23 mouse cellular contexts compared by ENCODE assay signal in genomic region chr10:111465409-111465808, GRCm38 (mm10). TPM values are rescaled to one million over a fixed set of nuclear protein-coding genes. Genes with fewer than 3 reads are reported as not detected.
DNase-seq lines count a peak whose midpoint lies in the region; ATAC-seq and TF ChIP-seq lines count a peak whose summit lies in the region.
"Had no signal": no experiment of that assay in that cellular context is flagged by ENCODE, and none has a peak within 500 bp of the region (broad histone marks: within the 10 kb centered on the region; RNA-seq: fewer than 3 reads in every experiment).

No protein-coding gene starts in this region.

- DNase-seq in liver, embryonic 11.5 days (ENCODE audit: low spot score), result no peak
- DNase-seq in liver (no peak), MEL (ENCODE audit: low read depth, low spot score) (no peak)
- no peak for DNase-seq in liver, embryonic 13.5 days
- DNase-seq in adrenal gland, adult 2 months, result no peak
- DNase-seq: adrenal gland, postnatal 14 days; cerebellum, adult 11 months; cerebellum, adult 2 months; cerebellum, adult 9-11 months; cerebellum, postnatal 25 days; gastrocnemius, postnatal 25 days had no signal

- peak; percentile 71 for ATAC-seq in liver, embryonic 11.5 days (replicated peaks; ENCODE audit: low FRiP score)
- peak; percentile 63 for ATAC-seq in liver, embryonic 13.5 days (ENCODE audit: low read depth)
- ATAC-seq in kidney, embryonic 16.5 days (ENCODE audit: low FRiP score, low TSS enrichment), result no peak
- ATAC-seq: CD4-positive, CD25-positive, alpha-beta regulatory T cell, adult 4 months; forebrain, embryonic 15.5 days; hindbrain, postnatal 0 days; inflammation-experienced regulatory T-cells, adult 6 months; Patski had no signal

- H3K79me2 ChIP-seq in MEL (ENCODE audit: control insufficient read depth, insufficient read depth, low read length, poor library complexity) (no peaks in the 10 kb centered on the region), macrophage (ENCODE audit: inconsistent target) (no peaks in the 10 kb centered on the region)

- no peak for TF ChIP-seq RAD21 in MEL (IDR thresholded peaks at IDR 0.05; ENCODE audit: low read depth, low read length)

- no peaks in the 10 kb centered on the region for H3K36me3 ChIP-seq in liver, embryonic 11.5 days (ENCODE audit: control insufficient read depth, insufficient read depth, low read length)
- H3K36me3 ChIP-seq in MEL (ENCODE audit: control insufficient read depth in 1 of 2, insufficient read depth in 2 of 2, low read length in 2 of 2) (peaks cover 0 to 10% of the 10 kb centered on the region in 2 experiments; a peak in 2 of 4 replicates), macrophage (ENCODE audit: inconsistent target) (no peaks in the 10 kb centered on the region)
- no peaks in the 10 kb centered on the region for H3K36me3 ChIP-seq in liver, embryonic 13.5 days
- H3K36me3 ChIP-seq in kidney, embryonic 16.5 days (ENCODE audit: insufficient read depth, low read length), result no peaks in the 10 kb centered on the region
- H3K36me3 ChIP-seq: embryonic facial prominence, embryonic 13.5 days; forebrain, embryonic 12.5 days; forebrain, embryonic 15.5 days had no signal

- H3K9ac ChIP-seq in liver, embryonic 11.5 days (ENCODE audit: low read depth, low read length), result no peak overlapping the region
- H3K9ac ChIP-seq in MEL (ENCODE audit: control insufficient read depth, low read depth, low read length, poor library complexity, severe bottlenecking), result no peak overlapping the region
- H3K9ac ChIP-seq in liver, embryonic 13.5 days, result no peak overlapping the region
- H3K9ac ChIP-seq in kidney, embryonic 16.5 days (replicated peaks; ENCODE audit: low read length), result no peak overlapping the region
- H3K9ac ChIP-seq: embryonic facial prominence, embryonic 13.5 days; forebrain, embryonic 12.5 days; forebrain, embryonic 15.5 days; hindbrain, embryonic 14.5 days had no signal

- TF ChIP-seq EP300 in MEL (IDR thresholded peaks at IDR 0.05; ENCODE audit: low read depth in 1 of 2, low read length in 2 of 2), result peak; percentile 5 to 37; a peak in 2 of 4 replicates

- H3K4me3 ChIP-seq in liver, embryonic 11.5 days (ENCODE audit: low read depth, low read length), result no peak overlapping the region
- H3K4me3 ChIP-seq in MEL (ENCODE audit: control insufficient read depth in 1 of 2, insufficient read depth in 1 of 2, low read depth in 2 of 2, low read length in 2 of 2) (no peak overlapping the region), macrophage (ENCODE audit: inconsistent target) (no peak overlapping the region)
- H3K4me3 ChIP-seq in liver, embryonic 13.5 days (replicated peaks), result no peak overlapping the region
- no peak overlapping the region for H3K4me3 ChIP-seq in kidney, embryonic 16.5 days (ENCODE audit: low read length)
- H3K4me3 ChIP-seq: embryonic facial prominence, embryonic 13.5 days; erythroblast, embryonic 14.5 days; forebrain, embryonic 12.5 days; forebrain, embryonic 15.5 days had no signal

- H3K4me1 ChIP-seq in liver, embryonic 11.5 days (replicated peaks; ENCODE audit: control insufficient read depth, insufficient read depth, low read length), result peaks cover 3% of the 10 kb centered on the region; the same call in 1 of the 2 replicates
- H3K4me1 ChIP-seq in MEL (ENCODE audit: control insufficient read depth in 1 of 2, insufficient read depth in 2 of 2, low read length in 2 of 2), result peaks cover 11 to 17% of the 10 kb centered on the region in 2 experiments
- peaks cover 7% of the 10 kb centered on the region for H3K4me1 ChIP-seq in liver, embryonic 13.5 days (replicated peaks)
- no peaks in the 10 kb centered on the region for H3K4me1 ChIP-seq in kidney, embryonic 16.5 days (ENCODE audit: insufficient read depth, low read length)
- H3K4me1 ChIP-seq: embryonic facial prominence, embryonic 13.5 days; forebrain, embryonic 15.5 days had no signal

- TF ChIP-seq POLR2A in MEL (IDR thresholded peaks at IDR 0.05; ENCODE audit: control insufficient read depth in 1 of 2, insufficient read depth in 1 of 2, low read depth in 1 of 2, low read length in 2 of 2, poor library complexity in 1 of 2), result no peak

- no peak for TF ChIP-seq CTCF in MEL (IDR thresholded peaks at IDR 0.05 in 2 of 3, conservative IDR thresholded peaks at IDR 0.05 in 1 of 3; ENCODE audit: control insufficient read depth in 1 of 3, insufficient read depth in 1 of 3, low read depth in 2 of 3, low read length in 3 of 3, poor library complexity in 1 of 3, severe bottlenecking in 1 of 3)

- 0 out of 2 replicates have a peak overlapping the region, but pooled peaks have one; percentile 22 for H3K4me2 ChIP-seq in liver, embryonic 11.5 days
- no peak overlapping the region for H3K4me2 ChIP-seq in liver, embryonic 13.5 days
- no peak overlapping the region for H3K4me2 ChIP-seq in kidney, embryonic 16.5 days (replicated peaks; ENCODE audit: low read depth, low read length)
- H3K4me2 ChIP-seq: embryonic facial prominence, embryonic 13.5 days; forebrain, embryonic 12.5 days; forebrain, embryonic 15.5 days; heart, embryonic 11.5 days; hindbrain, embryonic 14.5 days had no signal

- H3K27ac ChIP-seq in liver, embryonic 11.5 days (ENCODE audit: low read depth, low read length), result no peak overlapping the region
- H3K27ac ChIP-seq in MEL (ENCODE audit: control insufficient read depth, low read depth, low read length) (no peak overlapping the region), macrophage (peak overlapping the region; percentile 70)
- H3K27ac ChIP-seq in liver, embryonic 13.5 days, result no peak overlapping the region
- H3K27ac ChIP-seq in kidney, embryonic 16.5 days (ENCODE audit: low read length), result no peak overlapping the region
- H3K27ac ChIP-seq: embryonic facial prominence, embryonic 13.5 days; forebrain, embryonic 12.5 days; forebrain, embryonic 15.5 days; hindbrain, embryonic 14.5 days; hindbrain, postnatal 0 days had no signal

- H3K9me3 ChIP-seq in liver, embryonic 11.5 days (ENCODE audit: control insufficient read depth, low read length), result no peaks in the 10 kb centered on the region
- H3K9me3 ChIP-seq in MEL (replicated peaks; ENCODE audit: insufficient read depth, low read length), result no peaks in the 10 kb centered on the region
- H3K9me3 ChIP-seq in liver, embryonic 13.5 days (replicated peaks), result no peaks in the 10 kb centered on the region
- no peaks in the 10 kb centered on the region for H3K9me3 ChIP-seq in kidney, embryonic 16.5 days (ENCODE audit: low read length)
- H3K9me3 ChIP-seq: embryonic facial prominence, embryonic 13.5 days; forebrain, embryonic 12.5 days; forebrain, embryonic 15.5 days had no signal

- no peaks in the 10 kb centered on the region for H3K27me3 ChIP-seq in liver, embryonic 11.5 days (replicated peaks; ENCODE audit: control insufficient read depth, insufficient read depth, low read length)
- H3K27me3 ChIP-seq in MEL (ENCODE audit: control insufficient read depth in 1 of 2, insufficient read depth in 2 of 2, low read length in 2 of 2), result no peaks in the 10 kb centered on the region
- no peaks in the 10 kb centered on the region for H3K27me3 ChIP-seq in liver, embryonic 13.5 days
- no peaks in the 10 kb centered on the region for H3K27me3 ChIP-seq in kidney, embryonic 16.5 days (ENCODE audit: insufficient read depth, low read length)
- H3K27me3 ChIP-seq: embryonic facial prominence, embryonic 13.5 days; forebrain, embryonic 12.5 days; forebrain, embryonic 15.5 days; Patski had no signal

- 35% methylated on average over 2 of the region's 2 CpGs for WGBS in liver, embryonic 11.5 days
- 26% methylated on average over 2 of the region's 2 CpGs for WGBS in liver, embryonic 13.5 days (ENCODE audit: insufficient replicate concordance)
- 88% methylated on average over 2 of the region's 2 CpGs for WGBS in macrophage (ENCODE audit: missing documents)
- 40% methylated on average over 2 of the region's 2 CpGs for WGBS in kidney, embryonic 16.5 days

TF ChIP-seq in MEL, 35 proteins besides CTCF, POLR2A, EP300 and RAD21 (continues in another document):
- TF ChIP-seq POLR2AphosphoS5 (IDR thresholded peaks at IDR 0.05; ENCODE audit: borderline replicate concordance, low read depth, low read length) (no peak), TAL1 (IDR thresholded peaks at IDR 0.05; ENCODE audit: low read length) (no peak), MYB (IDR thresholded peaks at IDR 0.05; ENCODE audit: low read depth, low read length) (0 out of 2 replicates have a peak, but pooled peaks have one; percentile 24), CHD1 (IDR thresholded peaks at IDR 0.05; ENCODE audit: low read depth, low read length) (no peak)

RNA-seq across cellular contexts. Expression of gene Nap1l1, which starts 7.6 kb away (rescaled TPM):
- 313 and 324 TPM in 2 replicates for polyA plus RNA-seq in liver, embryonic 11.5 days (2014; fragmentation: Nextera tagmentation; extraction: Ambion mirVana)
- total RNA-seq in MEL (2012; rRNA removed), result 183 and 220 TPM in 2 replicates
- polyA plus RNA-seq in MEL (2012; ENCODE audit: insufficient read depth in 1 of 2, insufficient read length in 2 of 2, low read depth in 1 of 2, low replicate concordance in 2 of 2, missing spikeins in 1 of 2) (100 to 1,000 TPM; 296 to 591 TPM), macrophage (2018) (135 to 333 TPM (median 303 TPM) in 3 replicates)
- 163 and 198 TPM in 2 replicates for polyA plus RNA-seq in liver, embryonic 13.5 days (2015; fragmentation: Nextera tagmentation; extraction: Ambion mirVana)
- total RNA-seq in macrophage (2018; cell fraction: chromatin; rRNA removed), result 100 to 1,000 TPM in 6 of 26 experiments, 10 to 100 TPM in 20; 31.0 to 122 (median 62.7) TPM
- 100 to 1,000 TPM in 16 of 26 experiments, 10 to 100 TPM in 10; 81.5 to 151 (median 109) TPM for total RNA-seq in macrophage (2018; cell fraction: cytosol; rRNA removed)
- total RNA-seq in macrophage (2018; cell fraction: nucleus; rRNA removed), result 100 to 1,000 TPM in 2 of 26 experiments, 10 to 100 TPM in 24; 36.7 to 168 (median 52.9) TPM
- 100 to 1,000 TPM; 125 to 139 TPM for total RNA-seq in adrenal gland, adult 2 months (2021)
- polyA plus RNA-seq in adrenal gland, adult 2 months (2012; rRNA removed), result 1.8 and 2.1 TPM in 2 replicates
- 203 and 209 TPM in 2 replicates for polyA plus RNA-seq in kidney, embryonic 16.5 days (2015; fragmentation: Nextera tagmentation; extraction: Ambion mirVana)

RNA-seq across cellular contexts. Expression of gene Phlda1, which starts 40.7 kb away (rescaled TPM):
- 15.8 and 16.1 TPM in 2 replicates for polyA plus RNA-seq in liver, embryonic 11.5 days (2014; fragmentation: Nextera tagmentation; extraction: Ambion mirVana)
- total RNA-seq in MEL (2012; rRNA removed), result 0.27 and 0.39 TPM in 2 replicates
- polyA plus RNA-seq in MEL (2012; ENCODE audit: insufficient read depth in 1 of 2, insufficient read length in 2 of 2, low read depth in 1 of 2, low replicate concordance in 2 of 2, missing spikeins in 1 of 2) (1 to 10 TPM in 1 of 2 experiments, not detected in 1; 3.4 TPM), macrophage (2018) (1.2 to 6.7 TPM (median 2.1 TPM) in 3 replicates)
- 4.4 and 5.6 TPM in 2 replicates for polyA plus RNA-seq in liver, embryonic 13.5 days (2015; fragmentation: Nextera tagmentation; extraction: Ambion mirVana)
- 100 to 1,000 TPM in 1 of 26 experiments, 10 to 100 TPM in 11, 1 to 10 TPM in 14; 1.0 to 104 (median 7.6) TPM for total RNA-seq in macrophage (2018; cell fraction: chromatin; rRNA removed)
- total RNA-seq in macrophage (2018; cell fraction: cytosol; rRNA removed), result 10 to 100 TPM in 11 of 26 experiments, 1 to 10 TPM in 13, under 1 TPM in 2; 0.55 to 84.7 (median 5.9) TPM
- total RNA-seq in macrophage (2018; cell fraction: nucleus; rRNA removed), result 100 to 1,000 TPM in 2 of 26 experiments, 10 to 100 TPM in 13, 1 to 10 TPM in 10, under 1 TPM in 1; 0.83 to 132 (median 11.9) TPM
- 10 to 100 TPM; 58.7 to 66.1 TPM for total RNA-seq in adrenal gland, adult 2 months (2021)
- polyA plus RNA-seq in adrenal gland, adult 2 months (2012; rRNA removed), result 113 and 162 TPM in 2 replicates
- polyA plus RNA-seq in kidney, embryonic 16.5 days (2015; fragmentation: Nextera tagmentation; extraction: Ambion mirVana), result 27.3 and 36.6 TPM in 2 replicates

Comparison
In these comparisons a context has a peak if more than half of its experiments do, and no peak if none do; other contexts are left out.
1. RNA of gene Nap1l1, which starts 7.6 kb away (polyA plus RNA-seq): 296 to 591 TPM in MEL, 135 to 333 TPM in macrophage, 313 to 324 TPM in liver, embryonic 11.5 days, 203 to 209 TPM in kidney, embryonic 16.5 days and 163 to 198 TPM in liver, embryonic 13.5 days; 1.8 to 2.1 TPM in adrenal gland, adult 2 months; every median in the first group is over 10 times any median in the second.